In the genomic region with DNA sequence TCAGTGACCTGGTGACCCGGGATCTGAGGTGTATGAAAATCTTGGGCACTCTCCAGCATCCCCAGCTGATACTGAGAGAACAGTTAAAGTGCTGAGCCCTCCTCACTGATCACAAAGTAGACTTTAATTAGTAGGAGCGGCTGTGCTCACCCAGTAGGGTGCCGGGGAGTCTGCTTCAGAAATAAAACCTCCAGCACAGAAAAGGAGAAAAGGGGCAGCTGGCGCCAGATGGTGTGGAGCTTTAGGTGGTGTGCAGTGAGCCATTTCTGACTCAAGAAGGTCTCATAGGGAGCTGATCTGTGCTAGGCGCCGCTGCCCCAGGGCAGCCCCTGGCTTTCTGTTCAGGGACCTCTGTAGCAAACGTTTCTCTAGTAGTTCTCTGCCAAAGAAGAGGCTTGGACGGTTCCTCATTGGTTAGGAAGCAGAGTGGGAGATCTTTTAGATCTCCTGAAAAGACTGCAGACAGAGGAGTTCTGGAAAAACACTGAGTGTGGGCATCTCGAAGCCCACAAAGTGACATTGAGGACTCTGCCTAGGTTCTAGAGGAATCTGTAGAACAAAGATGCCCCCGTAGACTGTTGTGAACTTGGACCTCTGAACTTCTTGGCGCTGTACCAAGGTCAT, we compare ENCODE assay signal across 11 mouse cellular contexts.
DNase-seq lines count a peak whose midpoint lies in the region; ATAC-seq and TF ChIP-seq lines count a peak whose summit lies in the region.
"Had no signal": no experiment of that assay in that cellular context is flagged by ENCODE, and none has a peak within 500 bp of the region (broad histone marks: within the 10 kb centered on the region; RNA-seq: fewer than 3 reads in every experiment).

No protein-coding gene starts in this region.

- no peaks in the 10 kb centered on the region for H3K36me3 ChIP-seq in forebrain, embryonic 10.5 days (replicated peaks)
- no peaks in the 10 kb centered on the region for H3K36me3 ChIP-seq in limb, embryonic 14.5 days (ENCODE audit: control insufficient read depth, insufficient read depth, low read length)
- H3K36me3 ChIP-seq: embryonic facial prominence, embryonic 13.5 days; G1E had no signal

- peak; percentile 9 for DNase-seq in right cerebral cortex, adult 18-20 months
- no peak for DNase-seq in right cerebral cortex, postnatal 36 days (ENCODE audit: low spot score in 2 of 2)
- peak; percentile 16 for DNase-seq in forebrain, embryonic 10.5 days (ENCODE audit: extremely low spot score, low spot score)
- DNase-seq in limb, embryonic 14.5 days (ENCODE audit: low spot score): no peak
- no peak for DNase-seq in B cell, adult 2 months
- DNase-seq in layer of hippocampus, postnatal 25 days (ENCODE audit: extremely low spot score in 1 of 2, low spot score in 1 of 2): no peak
- DNase-seq in ovary, postnatal 10 days (ENCODE audit: low spot score): no peak
- DNase-seq: lung, embryonic 14.5 days had no signal

- no peaks in the 10 kb centered on the region for H3K9me3 ChIP-seq in forebrain, embryonic 10.5 days
- H3K9me3 ChIP-seq in limb, embryonic 14.5 days (ENCODE audit: control insufficient read depth, low read length): no peaks in the 10 kb centered on the region
- H3K9me3 ChIP-seq: embryonic facial prominence, embryonic 13.5 days had no signal

- no peak overlapping the region for H3K4me3 ChIP-seq in forebrain, embryonic 10.5 days
- H3K4me3 ChIP-seq in limb, embryonic 14.5 days (replicated peaks; ENCODE audit: low read length): no peak overlapping the region
- H3K4me3 ChIP-seq: embryonic facial prominence, embryonic 13.5 days had no signal

- H3K9ac ChIP-seq in limb, embryonic 14.5 days (ENCODE audit: low read depth, low read length, severe bottlenecking): no peak overlapping the region
- H3K9ac ChIP-seq: embryonic facial prominence, embryonic 13.5 days; lung, embryonic 14.5 days had no signal

- H3K27ac ChIP-seq in forebrain, embryonic 10.5 days: peak overlapping the region; percentile 48
- H3K27ac ChIP-seq in limb, embryonic 14.5 days (replicated peaks; ENCODE audit: low read depth, low read length): no peak overlapping the region
- H3K27ac ChIP-seq: embryonic facial prominence, embryonic 13.5 days had no signal

- H3K27me3 ChIP-seq in forebrain, embryonic 10.5 days (ENCODE audit: poor library complexity, severe bottlenecking): no peaks in the 10 kb centered on the region
- no peaks in the 10 kb centered on the region for H3K27me3 ChIP-seq in limb, embryonic 14.5 days (ENCODE audit: control insufficient read depth, insufficient read depth, low read length)
- H3K27me3 ChIP-seq: embryonic facial prominence, embryonic 13.5 days had no signal

- ATAC-seq in limb, embryonic 14.5 days (ENCODE audit: low FRiP score, low read depth): peak; percentile 41; the same call in 1 of the 2 replicates
- ATAC-seq in inflammation-experienced regulatory T-cells, adult 6 months: no peak

- H3K4me1 ChIP-seq in forebrain, embryonic 10.5 days: peaks cover 8% of the 10 kb centered on the region
- no peaks in the 10 kb centered on the region for H3K4me1 ChIP-seq in limb, embryonic 14.5 days (ENCODE audit: control insufficient read depth, insufficient read depth, low read length)
- H3K4me1 ChIP-seq: embryonic facial prominence, embryonic 13.5 days had no signal

- TF ChIP-seq POLR2A in limb, embryonic 14.5 days (IDR thresholded peaks at IDR 0.05; ENCODE audit: borderline replicate concordance, extremely low read depth, insufficient read depth, insufficient read length): no peak

- 33% methylated on average over 11 of the region's 11 CpGs for WGBS in forebrain, embryonic 10.5 days
- 37% methylated on average over 11 of the region's 11 CpGs for WGBS in limb, embryonic 14.5 days

- H3K4me2 ChIP-seq in limb, embryonic 14.5 days (replicated peaks; ENCODE audit: low read depth, low read length, severe bottlenecking): no peak overlapping the region
- H3K4me2 ChIP-seq: embryonic facial prominence, embryonic 13.5 days; lung, embryonic 14.5 days had no signal

Comparison
In these comparisons a context has a peak if more than half of its experiments do, and no peak if none do; other contexts are left out.
1. DNase-seq: peak in right cerebral cortex, adult 18-20 months (single experiment) and forebrain, embryonic 10.5 days (single experiment); none in right cerebral cortex, postnatal 36 days (0 of 2), limb, embryonic 14.5 days (single experiment), B cell, adult 2 months (0 of 2), layer of hippocampus, postnatal 25 days (0 of 2) and ovary, postnatal 10 days (single experiment).